Mouse (Mus musculus) E14TG2a.4 (cell line): ENCODE results near the gene Msl3l2.

ENCODE experiments used
- H3K27me3 ChIP-seq: 2 replicates; pipeline ENCODE4 v1.6.1; 2014; ENCODE audit warnings: low read length, control low read depth; ENCODE audit not compliant: insufficient read depth
- H3K36me3 ChIP-seq: 2 replicates; pipeline ENCODE4 v1.6.1; 2014; ENCODE audit warnings: low read length, control low read depth; ENCODE audit not compliant: insufficient read depth
- H3K4me1 ChIP-seq: replicated peaks from 2 replicates; pipeline ENCODE4 v1.6.1; 2014; ENCODE audit warnings: low read depth, low read length, control low read depth
- H3K4me3 ChIP-seq: replicated peaks from 2 replicates; pipeline ENCODE4 v1.5.1; 2014; ENCODE audit warnings: mild to moderate bottlenecking, low read length
- H3K9me3 ChIP-seq: 2 replicates; pipeline ENCODE4 v1.6.1; 2014; ENCODE audit warnings: low read length, control low read depth
- CTCF ChIP-seq: conservative IDR thresholded peaks from 2 replicates; pipeline ENCODE4 v1.5.1; 2014; ENCODE audit warnings: low read length
- NANOG ChIP-seq: IDR thresholded peaks from 2 replicates; pipeline ENCODE4 v1.6.1; 2014; ENCODE audit warnings: borderline replicate concordance, low read length, mixed read lengths
- POU5F1 ChIP-seq: IDR thresholded peaks from 2 replicates; pipeline ENCODE4 v1.6.1; 2014; ENCODE audit warnings: low read length, borderline replicate concordance

Gene Msl3l2

GRCm38 (mm10) chr10:56099641-56100310 lies 6.9 kb upstream of the Msl3l2 start:
- no peaks in the 10 kb centered on the region for H3K36me3 ChIP-seq
- no peaks in the 10 kb centered on the region for H3K27me3 ChIP-seq
- TF ChIP-seq POU5F1 = no peak
- TF ChIP-seq NANOG = no peak
- no peak for TF ChIP-seq CTCF
- no peaks in the 10 kb centered on the region for H3K4me1 ChIP-seq
- H3K9me3 ChIP-seq = no peaks in the 10 kb centered on the region
- H3K4me3 ChIP-seq = no peak overlapping the region

- H3K9me3 ChIP-seq = no peaks in the 10 kb centered on the region; the same call in 1 of the 2 replicates
- TF ChIP-seq CTCF (no peak), NANOG (no peak), POU5F1 (no peak)
- no peaks in the 10 kb centered on the region for H3K36me3 ChIP-seq
- no peaks in the 10 kb centered on the region for H3K27me3 ChIP-seq
- peaks cover 6% of the 10 kb centered on the region for H3K4me1 ChIP-seq
- no peak overlapping the region for H3K4me3 ChIP-seq
These were observed 248 bp downstream of the Msl3l2 start for GRCm38 (mm10) chr10:56106996-56107334.

GRCm38 (mm10) chr10:56114951-56115635 lies 8.4 kb downstream of the Msl3l2 start:
- H3K9me3 ChIP-seq = no peaks in the 10 kb centered on the region
- H3K36me3 ChIP-seq = no peaks in the 10 kb centered on the region
- TF ChIP-seq CTCF (no peak), POU5F1 (no peak), NANOG (no peak)
- H3K4me3 ChIP-seq = peak overlapping the region; percentile 82
- H3K4me1 ChIP-seq = peaks cover 4% of the 10 kb centered on the region; the same call in 1 of the 2 replicates
- no peaks in the 10 kb centered on the region for H3K27me3 ChIP-seq

- TF ChIP-seq POU5F1 = no peak
- no peak for TF ChIP-seq NANOG
- no peak for TF ChIP-seq CTCF
- Histone ChIP-seq H3K4me3 (peak overlapping the region; percentile 82), H3K36me3 (no peaks in the 10 kb centered on the region), H3K4me1 (peaks cover 4% of the 10 kb centered on the region; the same call in 1 of the 2 replicates), H3K27me3 (no peaks in the 10 kb centered on the region), H3K9me3 (no peaks in the 10 kb centered on the region)
These were observed 9.0 kb downstream of the Msl3l2 start for GRCm38 (mm10) chr10:56115636-56116180.

- H3K4me3 ChIP-seq = no peak overlapping the region
- TF ChIP-seq POU5F1 = no peak
- no peak for TF ChIP-seq NANOG
- 0 out of 2 replicates have a peak, but pooled peaks have one; percentile 14 for TF ChIP-seq CTCF
- H3K27me3 ChIP-seq = no peaks in the 10 kb centered on the region
These were observed 20.3 kb downstream of the Msl3l2 start for GRCm38 (mm10) chr10:56126972-56127371.

GRCm38 (mm10) chr10:56129642-56130041 lies 22.9 kb downstream of the Msl3l2 start:
- TF ChIP-seq NANOG (no peak), POU5F1 (no peak), CTCF (no peak)
- H3K4me1 ChIP-seq = no peaks in the 10 kb centered on the region
- no peaks in the 10 kb centered on the region for H3K36me3 ChIP-seq
- H3K4me3 ChIP-seq = no peak overlapping the region
- H3K27me3 ChIP-seq = no peaks in the 10 kb centered on the region
- no peaks in the 10 kb centered on the region for H3K9me3 ChIP-seq

More at GRCm38 (mm10) chr10:56126972-56127371, 20.3 kb downstream of the Msl3l2 start:
- H3K4me1 ChIP-seq = no peaks in the 10 kb centered on the region
- no peaks in the 10 kb centered on the region for H3K36me3 ChIP-seq
- H3K9me3 ChIP-seq = no peaks in the 10 kb centered on the region

- TF ChIP-seq POU5F1 (no peak), CTCF (no peak), NANOG (no peak)
- Histone ChIP-seq H3K27me3 (no peaks in the 10 kb centered on the region), H3K36me3 (no peaks in the 10 kb centered on the region), H3K9me3 (no peaks in the 10 kb centered on the region), H3K4me1 (no peaks in the 10 kb centered on the region), H3K4me3 (no peak overlapping the region)
These were observed 30.5 kb downstream of the Msl3l2 start for GRCm38 (mm10) chr10:56137191-56137590.

- Histone ChIP-seq H3K36me3 (no peaks in the 10 kb centered on the region), H3K27me3 (no peaks in the 10 kb centered on the region), H3K4me1 (no peaks in the 10 kb centered on the region), H3K9me3 (no peaks in the 10 kb centered on the region), H3K4me3 (no peak overlapping the region)
- no peak for TF ChIP-seq CTCF
- no peak for TF ChIP-seq POU5F1
- TF ChIP-seq NANOG = no peak
These were observed 42.2 kb downstream of the Msl3l2 start for GRCm38 (mm10) chr10:56148920-56149319.

- peaks cover 7% of the 10 kb centered on the region for H3K4me1 ChIP-seq
- no peaks in the 10 kb centered on the region for H3K27me3 ChIP-seq
- H3K9me3 ChIP-seq = no peaks in the 10 kb centered on the region
- H3K4me3 ChIP-seq = no peak overlapping the region
- H3K36me3 ChIP-seq = no peaks in the 10 kb centered on the region
- TF ChIP-seq CTCF = no peak
- TF ChIP-seq NANOG = no peak
- no peak for TF ChIP-seq POU5F1
These were observed 50.2 kb downstream of the Msl3l2 start for GRCm38 (mm10) chr10:56156956-56157355.
